Mouse (Mus musculus) mouse embryonic stem cell (cell line): ENCODE results near the gene Gmds.

ENCODE experiments used
- in situ Hi-C, 2 experiments: fragments of 300-500 bp; cut with MboI; formaldehyde crosslinking; loops; 1 replicate in 1 of 2; 3 replicates in 1 of 2; pipeline ENCODE4 v1.14.3; 2019 to 2020; ENCODE audit warnings: low sequenced_read_pairs in 2 of 2, low pct_unique_long_range_greater_than_20kb in 1 of 2, mixed read lengths in 1 of 2; ENCODE audit not compliant: unreplicated experiment in 1 of 2

The Gmds gene

DNA sequence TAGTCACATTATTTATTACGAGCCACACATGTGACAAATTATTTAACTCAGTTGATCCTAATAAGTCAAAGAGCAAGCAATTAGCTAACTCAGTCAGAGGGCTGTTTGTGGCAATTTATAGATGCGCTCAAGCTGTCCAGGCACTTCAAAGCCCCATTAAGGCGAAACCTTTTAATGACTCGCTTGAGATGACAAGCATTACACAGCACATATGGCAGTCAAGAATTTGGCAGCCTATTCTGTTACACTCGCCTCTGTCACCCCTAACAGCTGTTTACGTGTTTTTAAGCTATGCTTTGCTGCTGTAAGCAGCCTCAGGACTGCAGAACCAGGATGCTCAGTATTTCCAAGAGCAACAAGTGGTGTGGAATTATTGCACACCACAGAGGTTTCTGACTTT is 283.2 kb downstream of the Gmds start:
- in situ Hi-C loops, result no loop called here

DNA sequence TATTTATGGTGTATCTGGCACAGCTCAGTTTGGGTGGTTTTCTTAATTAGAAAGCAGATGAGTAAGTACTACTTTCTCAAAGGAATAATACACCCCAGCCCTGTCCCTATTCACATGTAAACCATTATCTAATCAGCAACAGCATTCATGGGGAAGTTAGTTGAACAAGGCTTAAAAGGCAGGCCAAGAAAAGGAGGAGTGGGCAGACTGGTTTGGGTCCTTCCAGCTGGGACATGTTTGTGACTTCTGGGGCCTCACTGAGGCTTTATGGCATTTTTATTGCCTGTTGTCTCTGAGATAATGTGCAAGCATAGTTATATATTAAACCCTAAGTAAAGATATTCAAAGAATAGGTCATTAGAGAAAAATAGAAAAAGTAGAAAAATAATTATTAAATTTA is 285.0 kb downstream of the Gmds start:
- in situ Hi-C loops, result no loop called here

- in situ Hi-C loops, result no loop called here
Measured at GRCm38 (mm10) chr13:32047980-32048959, 290.3 kb downstream of the Gmds start.

GRCm38 (mm10) chr13:32046961-32047360 is 291.6 kb downstream of the Gmds start:
- in situ Hi-C loops, result no loop called here

DNA sequence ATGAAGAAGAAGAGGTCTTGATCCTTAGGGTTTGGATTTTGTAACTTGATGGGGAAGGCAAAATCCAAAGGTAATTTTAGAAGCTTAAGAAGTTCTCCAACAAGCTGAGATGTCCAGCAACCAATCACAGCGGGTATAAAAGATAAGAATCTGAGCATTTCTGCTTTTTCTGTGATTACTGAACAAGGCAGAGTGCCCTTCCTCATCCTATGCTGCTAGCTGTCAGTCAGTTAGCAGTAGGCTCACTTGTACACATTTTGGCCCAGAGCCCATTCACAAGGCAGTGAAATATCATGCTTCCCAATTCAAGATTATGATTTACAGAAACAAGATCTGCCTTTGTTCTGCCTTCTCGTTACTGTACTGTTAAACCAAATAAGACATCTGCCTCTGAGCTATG is 295.8 kb downstream of the Gmds start:
- in situ Hi-C loops, result no loop called here

- in situ Hi-C loops, result no loop called here
Measured at GRCm38 (mm10) chr13:32040822-32041221, 297.7 kb downstream of the Gmds start.

DNA sequence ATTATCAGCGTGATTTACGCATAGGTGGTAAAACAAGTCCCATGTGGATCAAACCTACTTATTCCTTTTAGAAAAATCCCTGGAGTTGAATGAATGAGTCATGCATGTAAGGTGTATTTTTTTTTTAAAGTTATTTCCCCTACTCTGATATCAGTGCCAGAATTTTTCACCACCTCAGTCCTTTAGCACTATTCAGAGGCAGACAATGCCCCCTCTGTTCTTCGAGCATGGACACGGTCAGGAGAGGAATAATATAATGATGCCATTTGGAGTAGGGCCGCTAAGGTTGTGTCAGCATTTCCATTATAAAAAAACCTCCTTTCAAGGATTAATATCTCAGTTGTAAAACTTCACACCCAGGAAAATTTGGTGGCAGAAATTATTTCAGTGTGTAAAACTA is 301.6 kb downstream of the Gmds start:
- in situ Hi-C loops, result no loop called here

DNA sequence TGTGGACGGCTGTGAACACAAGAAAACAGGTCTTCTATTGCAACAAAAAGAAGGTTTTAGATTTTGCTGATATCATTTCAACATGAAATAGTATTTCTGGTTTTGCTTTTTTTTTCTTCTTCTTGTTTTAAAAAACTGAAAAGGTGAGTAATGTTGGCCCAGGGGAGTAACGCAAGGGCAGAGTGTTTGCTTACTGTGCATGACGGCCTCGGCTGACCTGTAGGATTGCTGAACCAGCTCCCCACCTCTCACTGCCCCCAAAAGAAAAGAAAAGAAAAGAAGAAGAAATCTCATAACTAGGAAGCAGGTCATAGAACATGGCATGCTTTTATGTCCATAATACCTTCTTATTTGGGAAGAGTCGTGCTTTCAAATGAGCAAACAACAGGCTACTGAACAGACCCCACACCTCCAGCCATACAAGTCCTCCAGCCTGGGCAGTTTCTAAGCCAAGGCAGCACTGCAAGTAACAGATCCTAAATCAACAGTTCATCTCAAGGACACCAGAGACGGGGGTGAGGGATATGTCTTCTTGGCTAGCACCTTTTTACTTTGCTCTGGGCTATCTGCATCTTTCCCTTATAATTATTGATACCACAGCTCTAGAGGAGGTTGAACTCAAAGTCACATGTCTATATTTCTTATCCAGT is 303.6 kb downstream of the Gmds start:
- in situ Hi-C loops, result no loop called here

- in situ Hi-C loops, result no loop called here
Measured at GRCm38 (mm10) chr13:32034139-32034538, 304.4 kb downstream of the Gmds start.

GRCm38 (mm10) chr13:32026226-32026975 is 312.1 kb downstream of the Gmds start:
- in situ Hi-C loops, result no loop called here

DNA sequence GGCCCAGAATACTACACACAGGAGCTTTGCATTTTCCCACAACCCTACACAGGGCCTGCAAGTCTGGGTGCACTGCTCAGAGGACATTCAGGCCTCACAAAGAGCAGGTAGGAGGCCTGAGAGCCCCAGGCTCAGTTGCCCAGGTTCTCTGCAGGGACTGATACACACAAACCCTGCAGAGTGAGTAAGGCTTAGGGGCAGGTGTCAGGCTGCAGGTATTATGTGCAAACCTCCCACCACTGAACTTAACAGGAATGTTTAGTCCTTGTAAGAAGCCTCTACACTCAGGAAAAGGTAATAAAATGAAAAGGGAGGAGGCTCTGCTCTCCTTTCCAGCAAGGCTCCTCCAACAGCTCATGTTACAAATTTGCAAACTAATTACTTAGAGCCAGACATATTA is 313.7 kb downstream of the Gmds start:
- in situ Hi-C loops, result no loop called here

- in situ Hi-C loops, result no loop called here
Measured at GRCm38 (mm10) chr13:32020455-32021249, 317.9 kb downstream of the Gmds start.

- in situ Hi-C loops, result no loop called here
Measured at GRCm38 (mm10) chr13:32019256-32019620, 319.3 kb downstream of the Gmds start.

GRCm38 (mm10) chr13:32018518-32019255 is 319.9 kb downstream of the Gmds start:
- in situ Hi-C loops, result no loop called here

GRCm38 (mm10) chr13:32008802-32009201 is 329.7 kb downstream of the Gmds start:
- in situ Hi-C loops, result no loop called here

DNA sequence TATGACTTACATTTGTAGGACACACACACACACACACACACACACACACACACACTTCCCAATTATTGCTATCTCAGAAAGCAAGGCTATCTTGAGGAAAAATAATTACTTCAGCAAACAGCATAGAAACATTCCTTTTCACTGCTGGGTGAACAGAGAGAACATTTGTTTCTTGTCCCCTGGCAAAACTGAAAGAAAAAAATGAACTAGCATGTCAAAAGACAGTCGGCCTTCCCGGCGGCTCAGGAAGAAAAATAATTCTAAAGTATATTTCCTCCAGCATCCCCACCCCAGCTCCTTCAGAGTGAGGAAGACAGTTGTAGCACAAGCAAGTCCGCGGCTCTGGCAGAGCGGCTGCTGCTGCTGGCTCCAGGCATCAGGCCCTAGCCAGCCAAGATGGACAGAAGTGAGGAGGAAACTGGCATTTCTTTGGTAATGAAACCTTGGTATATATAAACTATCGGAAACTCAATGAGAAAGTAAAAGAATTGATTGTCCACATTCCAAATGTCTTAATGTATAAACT is 330.4 kb downstream of the Gmds start:
- in situ Hi-C loops, result no loop called here

GRCm38 (mm10) chr13:31993391-31993790 is 345.1 kb downstream of the Gmds start:
- in situ Hi-C loops, result no loop called here
